Comparison of ENCODE assay signal across 11 mouse cellular contexts in the genomic region with DNA sequence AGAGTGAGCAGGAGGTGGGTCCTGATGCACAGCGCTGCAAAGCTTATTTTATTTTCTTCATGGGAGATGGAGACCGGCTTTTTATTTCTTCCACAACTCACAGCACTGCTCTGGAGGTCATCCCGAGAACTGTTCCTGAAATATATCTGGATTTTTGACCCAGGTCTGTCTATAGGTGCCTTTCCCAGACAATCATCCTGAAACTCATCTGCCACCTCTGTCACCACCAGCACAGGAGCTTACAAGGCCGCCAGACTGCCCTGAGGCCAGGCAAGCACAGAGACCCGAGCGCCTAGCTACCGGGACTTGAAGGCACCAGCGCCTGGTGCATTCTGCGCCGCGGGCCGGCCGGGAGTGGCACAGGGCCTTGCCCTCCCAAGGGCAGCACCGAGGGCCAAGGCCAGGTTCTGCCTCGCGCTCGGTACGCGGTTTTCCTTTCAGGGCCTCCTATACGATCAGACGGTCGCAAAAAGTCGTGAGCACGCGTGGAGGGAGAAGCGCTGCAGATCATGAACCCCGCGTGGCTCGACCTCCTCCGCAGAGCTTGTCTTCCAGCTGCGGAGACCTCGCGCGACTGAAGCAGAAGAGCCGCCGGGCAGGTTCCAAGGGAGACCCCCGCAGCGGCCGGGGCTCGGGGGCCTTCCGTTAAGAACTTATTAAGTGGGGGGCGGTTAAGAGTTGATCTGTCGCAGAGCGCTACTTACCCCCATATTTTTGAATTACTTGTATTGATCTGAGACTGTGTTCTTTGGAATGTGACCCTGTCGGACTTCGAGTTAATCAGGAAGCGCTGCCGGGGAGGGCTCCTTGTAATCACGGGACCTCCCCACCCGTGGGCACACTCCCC. TPM values are rescaled to one million over a fixed set of nuclear protein-coding genes. Genes with fewer than 3 reads are reported as not detected.
A peak's percentile ranks its signal among the peaks of the same experiment; 100 is the strongest.
DNase-seq lines count a peak whose midpoint lies in the region; ATAC-seq and TF ChIP-seq lines count a peak whose summit lies in the region.
"Had no signal": no experiment of that assay in that cellular context is flagged by ENCODE, and none has a peak within 500 bp of the region (broad histone marks: within the 10 kb centered on the region; RNA-seq: fewer than 3 reads in every experiment).

No protein-coding gene starts in this region.

- WGBS in limb, embryonic 11.5 days = 3% methylated on average over 50 of the region's 50 CpGs
- WGBS in limb, embryonic 10.5 days = 2% methylated on average over 50 of the region's 50 CpGs
- 3% methylated on average over 50 of the region's 50 CpGs for WGBS in midbrain, embryonic 10.5 days
- 6% methylated on average over 50 of the region's 50 CpGs for WGBS in liver, postnatal 0 days (ENCODE audit: insufficient replicate concordance)

- DNase-seq in limb, embryonic 11.5 days (ENCODE audit: low spot score) = peak; percentile 40
- DNase-seq in limb, embryonic 10.5 days (ENCODE audit: low spot score) = no peak
- DNase-seq in embryo, embryonic 9.5 days (ENCODE audit: extremely low spot score) = peak; percentile 40
- DNase-seq in midbrain, embryonic 10.5 days (ENCODE audit: low spot score) = peak; percentile 60
- peak; percentile 57 for DNase-seq in retina, postnatal 1 day
- DNase-seq in thymus, postnatal 25 days = no peak
- no peak for DNase-seq in lung, adult 18-20 months
- no peak for DNase-seq in liver, postnatal 0 days
- DNase-seq: kidney, postnatal 25 days; lung, postnatal 14 days had no signal

- peaks cover 72% of the 10 kb centered on the region for H3K27me3 ChIP-seq in limb, embryonic 11.5 days (ENCODE audit: control insufficient read depth, insufficient read depth, low read length)
- H3K27me3 ChIP-seq in limb, embryonic 10.5 days (ENCODE audit: low read depth, poor library complexity, severe bottlenecking) = peaks cover 95% of the 10 kb centered on the region
- peaks cover 98% of the 10 kb centered on the region for H3K27me3 ChIP-seq in midbrain, embryonic 10.5 days (ENCODE audit: low read depth, poor library complexity, severe bottlenecking)
- peaks cover 77% of the 10 kb centered on the region for H3K27me3 ChIP-seq in liver, postnatal 0 days (ENCODE audit: insufficient read depth, low read length)

- H3K9me3 ChIP-seq in limb, embryonic 11.5 days (ENCODE audit: control insufficient read depth, low read length) = no peaks in the 10 kb centered on the region
- H3K9me3 ChIP-seq in limb, embryonic 10.5 days (replicated peaks) = no peaks in the 10 kb centered on the region
- H3K9me3 ChIP-seq in midbrain, embryonic 10.5 days (replicated peaks) = no peaks in the 10 kb centered on the region
- no peaks in the 10 kb centered on the region for H3K9me3 ChIP-seq in liver, postnatal 0 days (ENCODE audit: low read length)

- ATAC-seq in limb, embryonic 11.5 days (ENCODE audit: insufficient number of reproducible peaks, low FRiP score, low TSS enrichment, low read depth) = no peak
- no peak for ATAC-seq in liver, postnatal 0 days

- TF ChIP-seq EP300 in liver, postnatal 0 days (IDR thresholded peaks at IDR 0.05; ENCODE audit: low read depth) = no peak

- H3K36me3 ChIP-seq in limb, embryonic 11.5 days (ENCODE audit: control insufficient read depth, insufficient read depth, low read length) = no peaks in the 10 kb centered on the region
- no peaks in the 10 kb centered on the region for H3K36me3 ChIP-seq in limb, embryonic 10.5 days
- no peaks in the 10 kb centered on the region for H3K36me3 ChIP-seq in midbrain, embryonic 10.5 days
- H3K36me3 ChIP-seq in liver, postnatal 0 days (replicated peaks; ENCODE audit: insufficient read depth, low read length) = no peaks in the 10 kb centered on the region

- no peak overlapping the region for H3K4me2 ChIP-seq in limb, embryonic 11.5 days (ENCODE audit: low read depth, severe bottlenecking)
- no peak overlapping the region for H3K4me2 ChIP-seq in liver, postnatal 0 days (ENCODE audit: low read depth, low read length)

- H3K27ac ChIP-seq in limb, embryonic 11.5 days (replicated peaks; ENCODE audit: low read depth, low read length) = no peak overlapping the region
- no peak overlapping the region for H3K27ac ChIP-seq in limb, embryonic 10.5 days
- peak overlapping the region; percentile 75 for H3K27ac ChIP-seq in midbrain, embryonic 10.5 days (replicated peaks)
- H3K27ac ChIP-seq in liver, postnatal 0 days (ENCODE audit: low read depth) = no peak overlapping the region

- no peak overlapping the region for H3K9ac ChIP-seq in limb, embryonic 11.5 days (ENCODE audit: low read length)
- no peak overlapping the region for H3K9ac ChIP-seq in liver, postnatal 0 days (replicated peaks)

- H3K4me3 ChIP-seq in limb, embryonic 11.5 days (ENCODE audit: low read depth, low read length) = no peak overlapping the region
- H3K4me3 ChIP-seq in limb, embryonic 10.5 days = no peak overlapping the region
- peak overlapping the region; percentile 38 for H3K4me3 ChIP-seq in midbrain, embryonic 10.5 days
- H3K4me3 ChIP-seq in liver, postnatal 0 days (ENCODE audit: low read depth, low read length) = no peak overlapping the region

- TF ChIP-seq CTCF in liver, postnatal 0 days (IDR thresholded peaks at IDR 0.05; ENCODE audit: low read depth) = no peak

- H3K4me1 ChIP-seq in limb, embryonic 11.5 days (ENCODE audit: control insufficient read depth, insufficient read depth, low read length) = 0 out of 2 replicates have a peak, but pooled peaks cover 5% of the 10 kb centered on the region
- peaks cover 23% of the 10 kb centered on the region for H3K4me1 ChIP-seq in limb, embryonic 10.5 days
- H3K4me1 ChIP-seq in midbrain, embryonic 10.5 days = peaks cover 43% of the 10 kb centered on the region
- H3K4me1 ChIP-seq in liver, postnatal 0 days (ENCODE audit: insufficient read depth) = no peaks in the 10 kb centered on the region

RNA-seq across cellular contexts. Expression of gene Barhl2, which starts 9.8 kb away (rescaled TPM):
- polyA plus RNA-seq in limb, embryonic 11.5 days (2014; fragmentation: Nextera tagmentation; extraction: Ambion mirVana) = not detected in 2 replicates
- not detected in 2 replicates for polyA plus RNA-seq in limb, embryonic 10.5 days (2016; fragmentation: Nextera tagmentation; extraction: Ambion mirVana)
- polyA plus RNA-seq in midbrain, embryonic 10.5 days (2016; fragmentation: Nextera tagmentation; extraction: Ambion mirVana) = 4.4 and 5.3 TPM in 2 replicates
- not detected in 2 replicates for polyA plus RNA-seq in liver, postnatal 0 days (2015; fragmentation: Nextera tagmentation; extraction: Ambion mirVana)
- polyA plus RNA-seq: heart, postnatal 0 days had no signal

Comparison
In these comparisons a context has a peak if more than half of its experiments do, and no peak if none do; other contexts are left out.
1. DNase-seq: peak in limb, embryonic 11.5 days (single experiment), embryo, embryonic 9.5 days (single experiment), midbrain, embryonic 10.5 days (single experiment) and retina, postnatal 1 day (single experiment); none in limb, embryonic 10.5 days (single experiment), thymus, postnatal 25 days (single experiment), lung, adult 18-20 months (0 of 2) and liver, postnatal 0 days (single experiment).